Mouse (Mus musculus): ENCODE results near the gene Gm12394.
"Not testable (repeated sequence)": the region's sequence is repeated elsewhere in the genome, so short reads cannot be mapped to it uniquely, and the experiment has no call there.

Gm12394 gene

GRCm38 (mm10) chr4:42856671-42857070, at the start of gene Gm12394:
Gm12394 (minus strand) TSS chr4:42856771.
- DNase-seq (ENCODE audit: low spot score in 2 of 2) = not testable (repeated sequence)

GRCm38 (mm10) chr4:42904966-42905365, 48.4 kb upstream of the Gm12394 start:
- DNase-seq (ENCODE audit: low spot score in 2 of 2) = no peak

- DNase-seq (ENCODE audit: low spot score in 2 of 2) = no peak
Observed at GRCm38 (mm10) chr4:42904523-42904922, 48.0 kb upstream of the Gm12394 start.

GRCm38 (mm10) chr4:42903942-42904341, 47.4 kb upstream of the Gm12394 start:
- DNase-seq (ENCODE audit: low spot score in 2 of 2) = no peak

GRCm38 (mm10) chr4:42902730-42903129, 46.2 kb upstream of the Gm12394 start:
- peak in 1 of 2 experiments; percentile 16 for DNase-seq (ENCODE audit: low spot score in 2 of 2)

- DNase-seq (ENCODE audit: low spot score in 2 of 2) = peak in 1 of 2 experiments; percentile 26
Observed at GRCm38 (mm10) chr4:42902174-42902573, 45.6 kb upstream of the Gm12394 start.

GRCm38 (mm10) chr4:42900878-42901277, 44.3 kb upstream of the Gm12394 start:
- DNase-seq (ENCODE audit: low spot score in 2 of 2) = peak; percentile 64 to 75

GRCm38 (mm10) chr4:42898914-42899313, 42.3 kb upstream of the Gm12394 start:
- DNase-seq (ENCODE audit: low spot score in 2 of 2) = no peak

GRCm38 (mm10) chr4:42895118-42895517, 38.5 kb upstream of the Gm12394 start:
- peak in 1 of 2 experiments; percentile 16 for DNase-seq (ENCODE audit: low spot score in 2 of 2)

GRCm38 (mm10) chr4:42891176-42891575, 34.6 kb upstream of the Gm12394 start:
- DNase-seq (ENCODE audit: low spot score in 2 of 2) = no peak

- DNase-seq (ENCODE audit: low spot score in 2 of 2) = no peak
Observed at GRCm38 (mm10) chr4:42888806-42889205, 32.2 kb upstream of the Gm12394 start.

GRCm38 (mm10) chr4:42886926-42887325, 30.4 kb upstream of the Gm12394 start:
- DNase-seq (ENCODE audit: low spot score in 2 of 2) = peak in 1 of 2 experiments; percentile 73

- DNase-seq (ENCODE audit: low spot score in 2 of 2) = no peak
Observed at GRCm38 (mm10) chr4:42880677-42880948, 24.0 kb upstream of the Gm12394 start.

GRCm38 (mm10) chr4:42879829-42880676, 23.5 kb upstream of the Gm12394 start:
- no peak for DNase-seq (ENCODE audit: low spot score in 2 of 2)

GRCm38 (mm10) chr4:42877657-42878056, 21.1 kb upstream of the Gm12394 start:
- no peak for DNase-seq (ENCODE audit: low spot score in 2 of 2)

- peak; percentile 67 to 68 for DNase-seq (ENCODE audit: low spot score in 2 of 2)
Observed at GRCm38 (mm10) chr4:42876586-42877291, 20.2 kb upstream of the Gm12394 start.

GRCm38 (mm10) chr4:42874134-42874533, 17.6 kb upstream of the Gm12394 start, which contains the start of gene Fam205c:
Fam205c (minus strand) TSS chr4:42874234.
- no peak for DNase-seq (ENCODE audit: low spot score in 2 of 2)

- no peak for DNase-seq (ENCODE audit: low spot score in 2 of 2)
Observed at GRCm38 (mm10) chr4:42872746-42873435, 16.3 kb upstream of the Gm12394 start.

GRCm38 (mm10) chr4:42872151-42872550, 15.6 kb upstream of the Gm12394 start:
- DNase-seq (ENCODE audit: low spot score in 2 of 2) = no peak

- no peak for DNase-seq (ENCODE audit: low spot score in 2 of 2)
Observed at GRCm38 (mm10) chr4:42870748-42871147, 14.2 kb upstream of the Gm12394 start.

- no peak for DNase-seq (ENCODE audit: low spot score in 2 of 2)
Observed at GRCm38 (mm10) chr4:42868193-42868592, 11.6 kb upstream of the Gm12394 start.

GRCm38 (mm10) chr4:42867390-42867789, 10.8 kb upstream of the Gm12394 start:
- no peak for DNase-seq (ENCODE audit: low spot score in 2 of 2)
